Mouse (Mus musculus) midbrain, embryonic 13.5 days (tissue): ENCODE data around the gene Tgm2. TPM values are rescaled to one million over a fixed set of nuclear protein-coding genes. Genes with fewer than 3 reads are reported as not detected.

ENCODE experiments used
- ATAC-seq: fragments of 200-750 bp; cut with Nextera tagmentation; 2 replicates; pipeline ENCODE4 v1.8.0; 2017; ENCODE audit warnings: mild to moderate bottlenecking, moderate TSS enrichment, moderate library complexity
- H3K27ac ChIP-seq: fragments of 300-500 bp; sonication (generic); 2 replicates; pipeline ENCODE4 v1.5.1; 2015; ENCODE audit warnings: inconsistent platforms, mild to moderate bottlenecking, moderate library complexity
- H3K27me3 ChIP-seq: fragments of 300-500 bp; sonication (generic); 2 replicates; pipeline ENCODE4 v1.6.1; 2015; ENCODE audit warnings: mild to moderate bottlenecking, inconsistent platforms
- H3K36me3 ChIP-seq: fragments of 300-500 bp; sonication (generic); 2 replicates; pipeline ENCODE4 v1.6.1; 2015; ENCODE audit warnings: mild to moderate bottlenecking, inconsistent platforms
- H3K4me1 ChIP-seq: fragments of 300-500 bp; sonication (generic); replicated peaks from 2 replicates; pipeline ENCODE4 v1.6.1; 2015; ENCODE audit warnings: inconsistent platforms
- H3K4me2 ChIP-seq: fragments of 300-500 bp; sonication (generic); replicated peaks from 2 replicates; pipeline ENCODE4 v1.6.1; 2015; ENCODE audit warnings: moderate library complexity, mild to moderate bottlenecking, inconsistent platforms
- H3K4me3 ChIP-seq: fragments of 300-500 bp; sonication (generic); replicated peaks from 2 replicates; pipeline ENCODE4 v1.5.1; 2015; ENCODE audit warnings: mild to moderate bottlenecking, inconsistent platforms
- H3K9ac ChIP-seq: fragments of 300-500 bp; sonication (generic); replicated peaks from 2 replicates; pipeline ENCODE4 v1.6.1; 2015; ENCODE audit warnings: mild to moderate bottlenecking, inconsistent platforms
- H3K9me3 ChIP-seq: fragments of 300-500 bp; sonication (generic); 2 replicates; pipeline ENCODE4 v1.6.1; 2016; ENCODE audit warnings: mild to moderate bottlenecking, inconsistent platforms
- WGBS: fragments of 180-500 bp; shearing (Covaris S2); methylation state at CpG from one replicate; pipeline ENCODE4 v1.1.7; 2015; 5-methylcytosine and 5-hydroxymethylcytosine counted together
- polyA plus RNA-seq: library from polyadenylated mRNA; unstranded; fragments of >200 nt; fragmentation: Nextera tagmentation; extraction: Ambion mirVana; gene quantifications from 2 replicates; pipeline ENCODE4 v1.2.1, GENCODE M21; 2015

Gene Tgm2
- 9.1 and 12.3 TPM in 2 replicates for polyA plus RNA-seq

DNA sequence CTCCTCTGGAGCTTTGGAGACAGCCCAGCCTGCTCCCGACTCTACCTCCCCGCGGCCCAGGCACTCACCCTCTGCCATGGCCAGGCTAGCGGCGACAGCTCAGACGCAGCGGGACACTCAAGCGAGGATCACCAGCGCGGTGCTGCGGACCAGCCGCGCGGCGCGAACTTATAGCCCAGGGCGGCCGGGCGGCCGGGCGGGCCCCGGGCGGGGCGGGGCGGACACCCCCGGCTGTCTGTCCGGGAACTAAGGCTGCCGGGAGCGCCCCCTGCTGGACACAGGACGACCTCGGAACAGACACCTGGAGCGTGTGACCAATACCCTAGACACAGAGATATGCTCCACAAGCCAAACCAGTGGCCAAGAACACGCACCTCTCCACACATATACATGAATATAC, at the start of gene Tgm2:
Gene Tgm2, minus strand, starts transcription at position 214 of the 400 bp plus-strand sequence.
- Histone ChIP-seq H3K9me3 (peaks cover 3% of the 10 kb centered on the region; the same call in 1 of the 2 replicates), H3K9ac (peak within 1 kb of the TSS; percentile 48; the same call in 1 of the 2 replicates), H3K27ac (no peak within 1 kb of the TSS), H3K4me2 (peak within 1 kb of the TSS; percentile 54), H3K27me3 (peaks cover 15% of the 10 kb centered on the region), H3K4me1 (peaks cover 14% of the 10 kb centered on the region), H3K4me3 (peak within 1 kb of the TSS; percentile 32), H3K36me3 (no peaks in the 10 kb centered on the region)
- 0% methylated on average over 33 of the region's 33 CpGs for WGBS
- ATAC-seq: peak; percentile 65

DNA sequence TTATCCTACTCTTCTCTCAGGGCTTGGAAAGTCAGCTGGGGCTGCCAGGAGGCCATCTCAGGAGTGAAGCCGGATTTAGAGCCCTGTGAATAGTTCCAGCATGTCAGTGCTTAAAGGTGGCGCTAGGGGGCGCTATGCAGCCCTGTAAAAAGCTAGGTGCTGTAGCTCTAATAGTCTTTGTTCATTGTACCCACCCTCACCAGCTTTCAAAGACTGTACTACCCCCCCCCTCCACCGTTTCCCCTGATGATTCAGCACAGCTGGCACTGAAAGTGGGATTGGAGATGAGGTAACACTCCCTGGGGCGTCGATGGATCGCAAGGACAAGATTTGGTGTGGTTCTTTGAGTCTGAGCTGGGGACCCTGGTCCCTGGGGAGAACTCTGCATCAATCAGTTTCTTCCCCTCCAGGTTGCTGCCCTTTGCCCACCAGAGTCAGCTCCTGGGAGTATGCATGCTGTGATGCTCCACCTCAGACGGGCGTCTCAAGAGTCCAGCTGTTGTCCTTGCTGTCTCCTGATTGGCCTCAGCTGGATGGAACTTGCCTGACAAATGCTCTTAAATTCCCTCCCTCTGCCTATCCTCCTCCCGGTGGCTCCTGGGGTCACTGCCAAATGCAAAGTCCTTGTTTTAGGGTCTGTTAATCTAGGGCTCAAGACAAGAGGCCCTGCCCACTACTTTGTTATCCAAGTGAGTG, 48.9 kb upstream of the Tgm2 start:
- Histone ChIP-seq H3K27me3 (no peaks in the 10 kb centered on the region), H3K36me3 (no peaks in the 10 kb centered on the region), H3K4me1 (peaks cover 26% of the 10 kb centered on the region), H3K27ac (peak overlapping the region; percentile 75; the same call in 1 of the 2 replicates), H3K9ac (no peak overlapping the region), H3K4me2 (no peak overlapping the region), H3K9me3 (no peaks in the 10 kb centered on the region), H3K4me3 (no peak overlapping the region)
- 17% methylated on average over 10 of the region's 10 CpGs for WGBS
- 0 out of 2 replicates have a peak, but pooled peaks have one; percentile 5 for ATAC-seq

DNA sequence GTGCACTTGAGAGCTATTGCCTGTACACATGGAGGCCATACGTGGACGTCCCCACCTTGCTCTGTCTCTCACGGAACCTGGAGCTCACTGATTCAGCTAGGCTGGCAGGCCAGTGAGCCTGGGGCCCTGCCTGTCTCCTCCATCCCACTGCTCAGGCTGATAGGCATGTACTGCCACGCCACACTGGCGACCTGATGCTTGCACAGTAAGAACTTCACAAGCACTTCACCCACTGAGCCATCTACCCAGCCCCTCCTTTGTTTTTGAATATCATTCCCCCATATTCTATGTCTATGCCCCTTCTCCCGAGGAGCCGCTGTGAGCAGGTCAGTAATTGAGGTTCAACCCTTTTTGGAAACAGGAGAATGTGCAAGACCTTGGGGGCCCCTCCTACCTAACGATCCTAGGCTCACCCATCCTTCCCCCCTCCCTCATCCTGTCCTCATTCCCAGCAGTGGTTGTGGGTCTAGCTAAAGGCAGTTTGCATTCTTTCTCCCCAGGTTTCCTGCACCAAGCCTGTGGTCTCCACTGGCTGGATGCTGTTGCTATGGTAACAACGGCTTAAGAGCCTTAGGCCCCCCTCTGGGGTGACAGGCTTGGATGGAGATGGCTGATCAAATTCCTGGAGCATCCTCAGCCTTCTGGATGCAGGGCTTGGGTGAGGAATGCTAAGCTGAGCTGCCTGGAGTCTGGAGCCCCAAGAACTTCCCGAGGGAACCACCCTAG, 47.5 kb upstream of the Tgm2 start:
- Histone ChIP-seq H3K27me3 (no peaks in the 10 kb centered on the region), H3K9ac (peak overlapping the region; percentile 43; the same call in 1 of the 2 replicates), H3K36me3 (no peaks in the 10 kb centered on the region), H3K4me3 (no peak overlapping the region), H3K9me3 (no peaks in the 10 kb centered on the region), H3K27ac (peak overlapping the region; percentile 75), H3K4me1 (peaks cover 26% of the 10 kb centered on the region), H3K4me2 (no peak overlapping the region; the same call in 1 of the 2 replicates)
- WGBS: 15% methylated on average over 10 of the region's 10 CpGs
- peak; percentile 78 for ATAC-seq

DNA sequence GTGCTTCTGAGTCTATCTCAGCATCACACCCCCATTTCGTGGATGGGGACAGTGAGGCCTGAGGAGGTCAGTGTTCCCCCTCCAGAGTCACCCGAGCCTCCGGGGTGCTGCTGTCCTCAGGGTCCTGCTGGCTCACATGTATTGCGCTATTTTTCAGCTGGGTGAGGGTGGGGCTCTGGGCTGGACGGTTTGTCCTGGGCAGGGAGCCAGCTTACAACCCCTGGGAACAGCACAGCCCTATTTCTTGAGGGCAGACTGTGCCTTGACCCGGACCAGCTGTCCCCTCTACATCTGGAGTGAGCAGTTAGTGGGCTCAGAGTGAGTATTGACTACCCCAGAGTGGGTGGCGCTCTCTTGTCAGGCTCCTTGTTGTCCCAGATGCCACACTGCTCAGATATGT, 44.9 kb upstream of the Tgm2 start:
- H3K4me2 ChIP-seq: no peak overlapping the region
- no peaks in the 10 kb centered on the region for H3K9me3 ChIP-seq
- no peak overlapping the region for H3K4me3 ChIP-seq
- H3K27me3 ChIP-seq: no peaks in the 10 kb centered on the region
- 78% methylated on average over 7 of the region's 7 CpGs for whole genome bisulfite sequencing
- H3K4me1 ChIP-seq: peaks cover 30% of the 10 kb centered on the region
- H3K36me3 ChIP-seq: no peaks in the 10 kb centered on the region
- no peak overlapping the region for H3K27ac ChIP-seq
- ATAC-seq: no peak
- H3K9ac ChIP-seq: no peak overlapping the region

DNA sequence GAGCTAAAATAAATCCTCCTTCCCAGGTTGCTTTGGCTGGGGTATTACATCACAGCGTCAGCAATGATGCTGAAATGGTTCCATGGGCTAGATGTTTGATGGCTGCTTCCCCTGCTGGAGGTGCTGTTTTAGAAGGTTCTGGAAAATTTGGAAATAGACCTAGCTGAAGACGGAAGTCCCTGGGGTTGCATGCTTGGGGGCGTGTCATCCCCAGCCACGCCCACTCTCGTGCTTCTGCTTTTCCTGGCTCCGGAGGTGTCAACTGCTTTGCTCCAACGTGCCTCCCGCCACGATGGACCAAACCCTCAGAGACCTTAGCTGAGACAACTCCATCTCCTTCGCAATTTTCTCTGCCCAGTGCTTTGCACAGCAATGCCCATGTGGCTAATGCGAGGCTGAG, 43.2 kb upstream of the Tgm2 start:
- no peak overlapping the region for H3K9ac ChIP-seq
- no peak overlapping the region for H3K27ac ChIP-seq
- H3K36me3 ChIP-seq: no peaks in the 10 kb centered on the region
- 85% methylated on average over 11 of the region's 11 CpGs for WGBS
- no peak for ATAC-seq
- H3K4me1 ChIP-seq: peaks cover 20% of the 10 kb centered on the region
- no peak overlapping the region for H3K4me3 ChIP-seq
- H3K9me3 ChIP-seq: no peaks in the 10 kb centered on the region
- no peak overlapping the region for H3K4me2 ChIP-seq
- H3K27me3 ChIP-seq: no peaks in the 10 kb centered on the region

DNA sequence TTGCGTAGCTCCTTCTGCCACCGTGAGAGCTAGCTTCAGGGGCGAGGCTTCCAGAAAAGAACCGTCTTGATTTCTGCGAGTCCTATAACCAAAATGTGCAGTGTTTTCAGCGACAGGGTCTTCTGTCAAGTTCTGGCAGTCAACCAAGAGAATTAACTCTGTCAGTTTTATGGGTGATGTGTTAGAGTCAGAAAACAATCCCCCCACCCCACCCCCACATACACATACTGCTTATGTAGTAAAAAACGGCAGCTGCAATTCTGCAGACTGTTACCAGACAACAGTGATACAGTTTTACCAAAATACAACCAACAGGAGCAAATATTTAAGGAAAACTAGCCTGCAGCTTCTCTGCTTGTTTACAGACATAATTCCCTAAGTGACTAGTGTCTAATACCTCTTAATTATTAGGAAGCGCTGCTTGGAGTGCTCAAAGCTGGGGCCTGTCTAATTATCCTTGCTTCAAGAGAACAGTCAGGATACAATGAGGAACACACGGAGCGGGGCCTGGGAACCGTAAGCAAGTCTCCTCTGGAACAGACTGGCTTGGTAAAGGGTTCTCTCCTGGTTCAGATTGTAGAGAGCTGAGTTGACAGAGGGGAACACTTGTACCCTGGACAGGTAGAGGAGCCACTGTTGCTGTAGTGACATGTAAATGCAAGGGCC, 40.1 kb upstream of the Tgm2 start:
- Histone ChIP-seq H3K9ac (no peak overlapping the region), H3K27ac (no peak overlapping the region), H3K4me1 (peaks cover 13% of the 10 kb centered on the region; the same call in 1 of the 2 replicates), H3K4me3 (no peak overlapping the region), H3K4me2 (no peak overlapping the region), H3K27me3 (no peaks in the 10 kb centered on the region), H3K9me3 (no peaks in the 10 kb centered on the region), H3K36me3 (no peaks in the 10 kb centered on the region)
- no peak for ATAC-seq
- WGBS: 74% methylated on average over 11 of the region's 11 CpGs

DNA sequence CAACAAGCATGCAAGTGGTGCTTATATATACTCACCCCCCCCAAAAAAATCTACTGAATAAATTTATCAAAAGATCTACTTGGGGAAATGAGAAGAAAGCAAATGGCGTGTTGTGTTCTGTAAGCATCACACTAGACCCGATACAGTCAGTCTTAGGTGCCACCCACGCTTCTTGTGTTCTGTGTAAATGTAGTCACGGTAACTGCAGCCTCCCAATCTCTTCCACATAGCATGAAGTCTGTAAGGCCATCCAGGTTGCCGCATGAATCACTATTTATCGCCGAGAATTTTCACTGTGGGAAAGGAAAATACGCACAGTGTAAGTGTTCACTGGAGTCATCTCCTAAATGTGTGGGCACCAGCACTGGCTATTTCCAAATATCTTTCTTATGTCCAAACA, 37.0 kb upstream of the Tgm2 start:
- Histone ChIP-seq H3K4me1 (peaks cover 29% of the 10 kb centered on the region), H3K27me3 (no peaks in the 10 kb centered on the region), H3K4me2 (no peak overlapping the region), H3K9me3 (no peaks in the 10 kb centered on the region), H3K36me3 (no peaks in the 10 kb centered on the region), H3K27ac (no peak overlapping the region), H3K9ac (no peak overlapping the region), H3K4me3 (no peak overlapping the region)
- no peak for ATAC-seq
- WGBS: 92% methylated on average over 8 of the region's 8 CpGs

DNA sequence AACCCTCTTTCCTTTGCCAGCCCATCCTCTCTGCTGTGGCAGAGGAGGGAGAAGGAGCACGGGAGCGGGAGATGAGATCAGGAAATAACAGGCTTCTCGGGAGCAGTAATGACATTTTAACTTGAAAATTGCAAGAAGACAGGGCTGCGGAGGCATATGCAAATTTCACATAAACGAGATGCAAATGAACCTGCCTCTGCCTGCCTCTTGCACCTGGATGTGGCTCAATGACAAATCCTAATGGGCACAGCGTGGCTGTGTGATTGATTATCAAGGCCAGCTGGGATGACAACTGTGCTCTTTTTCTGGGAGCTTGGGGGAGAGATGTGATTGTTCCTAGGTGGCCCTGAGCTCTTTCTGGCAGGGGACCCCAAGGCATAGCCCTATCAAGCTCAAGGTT, 35.7 kb upstream of the Tgm2 start:
- Histone ChIP-seq H3K9ac (no peak overlapping the region), H3K36me3 (no peaks in the 10 kb centered on the region), H3K27ac (peak overlapping the region; percentile 61), H3K4me3 (no peak overlapping the region), H3K9me3 (no peaks in the 10 kb centered on the region), H3K27me3 (no peaks in the 10 kb centered on the region), H3K4me2 (no peak overlapping the region), H3K4me1 (peaks cover 37% of the 10 kb centered on the region)
- no peak for ATAC-seq
- WGBS: 58% methylated on average over 6 of the region's 6 CpGs

DNA sequence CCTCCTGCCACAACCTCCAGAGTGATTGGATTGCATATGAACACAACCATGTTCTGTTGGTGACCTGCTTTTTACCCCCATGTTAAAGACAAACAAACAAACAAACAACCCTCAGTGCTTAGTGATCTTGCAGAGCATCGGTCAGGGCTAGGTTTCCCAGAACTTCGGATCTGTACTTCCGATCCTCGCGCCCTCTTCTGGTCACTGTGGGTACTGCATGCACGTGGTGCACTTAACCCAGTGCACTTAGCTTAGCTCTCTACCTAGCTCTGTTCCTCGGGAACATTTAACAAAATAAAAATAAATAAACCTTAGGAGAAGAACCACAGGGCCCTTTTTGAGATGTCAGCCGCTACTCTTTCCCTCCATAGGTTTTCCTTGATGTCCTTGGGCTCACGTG, 34.6 kb upstream of the Tgm2 start:
- Histone ChIP-seq H3K27me3 (no peaks in the 10 kb centered on the region), H3K9ac (no peak overlapping the region), H3K9me3 (no peaks in the 10 kb centered on the region), H3K4me1 (peaks cover 33% of the 10 kb centered on the region), H3K27ac (no peak overlapping the region), H3K4me2 (no peak overlapping the region), H3K36me3 (no peaks in the 10 kb centered on the region), H3K4me3 (no peak overlapping the region)
- WGBS: 43% methylated on average over 9 of the region's 9 CpGs
- no peak for ATAC-seq

DNA sequence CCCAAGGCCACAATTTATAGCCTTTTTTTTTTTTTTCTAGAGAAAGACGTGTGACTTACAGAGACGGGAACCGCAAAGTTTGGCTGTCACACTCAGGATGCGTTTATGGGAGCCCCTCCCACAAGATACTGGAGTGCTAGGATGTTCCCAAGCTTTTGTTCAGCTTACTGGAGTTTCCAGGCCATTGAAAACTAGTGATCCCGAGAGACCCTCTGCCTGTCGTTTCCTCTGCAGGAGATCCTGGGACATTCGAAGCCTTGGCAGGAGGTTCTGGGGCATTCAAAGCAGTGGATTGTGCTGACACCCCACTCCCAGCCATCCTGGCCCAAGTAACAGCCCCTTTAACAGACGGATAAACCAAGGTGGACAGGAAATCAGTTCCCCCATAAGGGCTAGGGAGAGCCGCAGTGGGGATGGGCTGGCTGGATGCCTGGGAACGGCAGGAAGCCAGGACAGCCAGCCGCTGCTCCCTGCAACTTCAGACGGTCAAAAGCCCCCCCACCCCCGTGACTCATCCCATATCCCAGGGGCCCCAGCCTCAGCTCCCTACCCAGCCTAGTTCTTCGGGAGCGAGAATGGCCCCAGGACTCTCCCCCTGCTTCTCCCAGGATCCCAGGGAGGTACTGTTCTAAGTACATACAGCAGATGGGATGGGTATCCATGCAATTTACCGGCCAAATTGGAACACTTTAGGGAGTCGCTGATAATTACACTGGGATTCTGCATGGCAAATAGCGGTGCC, 33.3 kb upstream of the Tgm2 start:
- Histone ChIP-seq H3K9ac (0 out of 2 replicates have a peak overlapping the region, but pooled peaks have one; percentile 23), H3K27me3 (no peaks in the 10 kb centered on the region), H3K36me3 (no peaks in the 10 kb centered on the region), H3K4me3 (peak overlapping the region; percentile 25), H3K4me2 (peak overlapping the region; percentile 49), H3K4me1 (peaks cover 33% of the 10 kb centered on the region), H3K9me3 (no peaks in the 10 kb centered on the region), H3K27ac (no peak overlapping the region)
- no peak for ATAC-seq
- WGBS: 16% methylated on average over 18 of the region's 18 CpGs

DNA sequence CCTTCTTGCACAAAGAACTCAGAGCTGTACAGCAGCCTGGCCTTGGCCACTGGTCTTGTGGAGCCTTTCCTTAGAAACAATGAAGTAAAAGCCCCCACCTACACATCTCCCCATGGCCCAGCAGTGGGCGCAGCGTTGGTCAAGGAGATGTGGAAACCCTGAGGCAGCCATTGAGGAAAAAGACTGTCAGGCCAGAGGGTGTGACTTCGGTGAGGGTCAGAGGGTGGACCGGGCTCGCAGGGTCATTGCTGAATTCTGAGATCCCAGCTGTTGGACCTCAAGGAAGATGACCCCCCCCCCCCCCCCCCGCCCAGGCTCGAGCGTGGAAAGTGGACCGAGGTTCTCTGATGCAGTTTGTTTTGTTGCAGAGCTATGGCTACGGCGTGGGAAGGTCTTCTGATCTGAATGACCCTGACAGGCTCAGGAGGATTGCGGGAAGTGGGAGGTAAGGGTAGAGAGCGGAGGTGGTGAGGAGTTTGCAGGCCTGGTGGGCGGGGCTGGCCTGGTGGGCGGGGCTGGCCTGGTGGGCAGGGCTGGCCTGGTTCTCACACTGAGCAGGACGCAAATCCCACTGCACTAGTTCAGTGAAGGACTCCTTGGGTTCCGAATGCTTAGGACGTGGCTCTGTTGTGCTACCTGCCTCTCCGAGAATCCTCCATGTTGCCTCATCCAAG, 32.6 kb upstream of the Tgm2 start:
- Histone ChIP-seq H3K4me1 (peaks cover 33% of the 10 kb centered on the region), H3K4me2 (peak overlapping the region; percentile 49), H3K27me3 (no peaks in the 10 kb centered on the region), H3K27ac (no peak overlapping the region), H3K9me3 (no peaks in the 10 kb centered on the region), H3K36me3 (no peaks in the 10 kb centered on the region), H3K9ac (0 out of 2 replicates have a peak overlapping the region, but pooled peaks have one; percentile 23), H3K4me3 (peak overlapping the region; percentile 25)
- WGBS: 10% methylated on average over 19 of the region's 19 CpGs
- ATAC-seq: peak; percentile 51; the same call in 1 of the 2 replicates
